Mouse (Mus musculus) right cerebral cortex, postnatal 36 days (tissue): ENCODE measurements around the gene Neo1.

Source experiments
- DNase-seq, 2 experiments: peaks; one replicate each; pipeline ENCODE4 v3.0.0; 2022; ENCODE audit warnings: low spot score in 2 of 2, mixed read lengths in 1 of 2

The Neo1 gene

GRCm38 (mm10) chr9:58859080-58859635 lies 177.1 kb downstream of the Neo1 start:
- no peak for DNase-seq

- DNase-seq, result no peak
Observed at GRCm38 (mm10) chr9:58854931-58855330, 181.3 kb downstream of the Neo1 start.

- DNase-seq, result no peak
Observed at GRCm38 (mm10) chr9:58849576-58850315, 186.5 kb downstream of the Neo1 start.

- DNase-seq, result no peak
Observed at GRCm38 (mm10) chr9:58847676-58848075, 188.6 kb downstream of the Neo1 start.

GRCm38 (mm10) chr9:58847008-58847407 lies 189.2 kb downstream of the Neo1 start:
- DNase-seq, result no peak

GRCm38 (mm10) chr9:58844597-58844996 lies 191.6 kb downstream of the Neo1 start:
- no peak for DNase-seq

- DNase-seq, result no peak
Observed at GRCm38 (mm10) chr9:58841655-58842054, 194.6 kb downstream of the Neo1 start.

GRCm38 (mm10) chr9:58838504-58838903 lies 197.7 kb downstream of the Neo1 start:
- no peak for DNase-seq

- DNase-seq, result no peak
Observed at GRCm38 (mm10) chr9:58837174-58837573, 199.1 kb downstream of the Neo1 start.

- no peak for DNase-seq
Observed at GRCm38 (mm10) chr9:58832939-58833338, 203.3 kb downstream of the Neo1 start.

- no peak for DNase-seq
Observed at GRCm38 (mm10) chr9:58829627-58830026, 206.6 kb downstream of the Neo1 start.
